In the genomic region with DNA sequence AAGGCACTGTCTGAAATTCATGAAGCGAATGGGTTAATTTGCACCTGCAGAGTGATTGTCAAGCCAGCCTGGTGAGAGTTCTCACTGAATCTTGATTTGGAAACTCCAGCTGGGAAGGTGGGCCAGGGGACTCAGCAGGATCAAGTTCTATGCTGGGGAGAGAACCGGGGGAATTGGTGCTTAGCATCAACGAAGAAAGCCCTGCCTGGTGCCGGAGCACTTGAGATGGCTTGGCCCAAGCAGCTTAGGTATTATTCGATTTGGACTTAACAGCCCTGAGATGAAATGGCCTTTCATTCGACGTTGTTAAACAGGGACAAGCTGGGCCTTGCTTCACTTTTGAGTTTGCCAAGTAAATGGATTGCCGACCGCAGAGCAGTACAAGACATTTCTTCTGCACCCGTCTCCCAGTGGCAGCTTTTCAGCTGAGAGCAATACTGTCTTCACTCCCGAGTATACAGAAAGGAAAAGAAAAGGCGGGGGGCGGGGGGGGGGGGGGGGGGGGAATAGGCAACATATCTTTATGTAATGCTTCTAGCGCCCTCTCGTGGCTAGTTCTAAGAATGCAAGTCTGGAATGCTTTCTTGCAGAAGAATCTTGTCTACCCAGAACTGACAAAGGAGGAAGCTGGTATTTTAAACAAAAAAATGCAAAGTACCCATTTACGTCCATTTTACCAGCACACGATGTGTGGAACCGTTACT, we compare ENCODE assay signal across 8 mouse cellular contexts.
DNase-seq lines count a peak whose midpoint lies in the region; ATAC-seq lines count a peak whose summit lies in the region.

No protein-coding gene starts in this region.

- intact Hi-C loops in gastrocnemius, postnatal 14 days (cut with DNase I; ENCODE audit: low total_unique reads), result loop anchor here (10.0 kb wide), 1 partner anchor 549 kb away; no protein-coding TSS in a partner anchor

- peak; percentile 70 for ATAC-seq in common myeloid progenitor, adult 5-6 weeks (replicated peaks; ENCODE audit: low read depth, poor library complexity, severe bottlenecking)

- peak; percentile 85 for DNase-seq in ZHBTc4 (ENCODE audit: low read depth, low spot score)
- DNase-seq in gastrocnemius, postnatal 14 days, result peak; percentile 70
- DNase-seq in hindlimb bud, embryonic 11.5 days (ENCODE audit: extremely low spot score, low read depth, low spot score), result peak; percentile 72
- DNase-seq in left cerebral cortex, adult 18-20 months (ENCODE audit: low spot score in 2 of 2), result peak; percentile 84 to 93
- DNase-seq in lung, postnatal 36 days, result peak; percentile 92
- DNase-seq in right cerebral cortex, adult 18-20 months, result peak; percentile 78
- DNase-seq in urinary bladder, postnatal 14 days (ENCODE audit: low spot score), result peak; percentile 89

Comparison
In these comparisons a context has a peak if more than half of its experiments do, and no peak if none do; other contexts are left out.
1. Peak in every context shown above with its lines: DNase-seq and ATAC-seq.